Comparison of ENCODE assay signal across 9 mouse cellular contexts in the genomic region with DNA sequence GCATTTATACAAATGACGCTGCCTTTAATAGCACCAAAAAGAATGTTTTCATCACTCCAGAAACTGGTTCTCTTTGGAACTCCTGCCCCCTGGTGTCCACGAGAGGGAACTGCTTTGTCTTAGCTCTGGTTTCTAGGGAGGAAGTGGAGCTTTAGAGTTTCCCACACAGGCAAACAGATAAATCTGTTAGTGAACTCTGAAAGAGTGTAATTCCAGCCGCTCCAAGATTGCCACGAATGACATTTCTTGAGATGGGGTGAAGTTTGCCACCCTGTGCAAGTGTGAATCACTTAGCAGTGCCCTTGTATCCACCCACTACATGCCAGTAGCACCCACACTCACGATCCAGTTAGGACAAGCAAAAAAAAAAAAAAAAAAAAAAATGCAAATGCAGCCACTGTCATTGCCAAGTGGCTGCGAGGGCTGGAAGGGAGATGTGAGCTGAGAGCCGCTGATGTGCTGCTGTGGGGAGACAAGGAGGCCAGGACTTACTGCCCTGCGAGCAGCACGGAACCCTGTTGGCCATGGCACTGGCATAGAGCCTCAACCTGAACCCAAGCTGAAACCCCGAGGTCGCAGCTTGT. TPM values are rescaled to one million over a fixed set of nuclear protein-coding genes. Genes with fewer than 3 reads are reported as not detected.
DNase-seq lines count a peak whose midpoint lies in the region; ATAC-seq and TF ChIP-seq lines count a peak whose summit lies in the region.
"Had no signal": no experiment of that assay in that cellular context is flagged by ENCODE, and none has a peak within 500 bp of the region (broad histone marks: within the 10 kb centered on the region; RNA-seq: fewer than 3 reads in every experiment).

No protein-coding gene starts in this region.

- TF ChIP-seq POLR2A in heart, adult 2 months (IDR thresholded peaks at IDR 0.05; ENCODE audit: insufficient read depth, low read depth, low read length), result no peak

- peaks cover 2% of the 10 kb centered on the region; the same call in 1 of the 2 replicates for H3K4me1 ChIP-seq in heart, adult 2 months (ENCODE audit: control insufficient read depth, insufficient read depth, low read length)
- H3K4me1 ChIP-seq in kidney, embryonic 14.5 days (ENCODE audit: control insufficient read depth, insufficient read depth, low read length), result no peaks in the 10 kb centered on the region
- H3K4me1 ChIP-seq in limb, embryonic 15.5 days, result peaks cover 13% of the 10 kb centered on the region; the same call in 1 of the 2 replicates
- no peaks in the 10 kb centered on the region for H3K4me1 ChIP-seq in neural tube, embryonic 11.5 days (ENCODE audit: control insufficient read depth, insufficient read depth, low read length)

- peak; percentile 57; the same call in 1 of the 2 replicates for TF ChIP-seq EP300 in heart, adult 2 months (IDR thresholded peaks at IDR 0.05; ENCODE audit: insufficient read depth, low read depth, low read length)

- no peaks in the 10 kb centered on the region for H3K79me2 ChIP-seq in C2C12 (ENCODE audit: control insufficient read depth, insufficient read depth)
- no peaks in the 10 kb centered on the region for H3K79me2 ChIP-seq in heart, adult 2 months (replicated peaks; ENCODE audit: control insufficient read depth, insufficient read depth, low read length)

- H3ac ChIP-seq in C2C12 (ENCODE audit: control insufficient read depth, insufficient read length, low read depth), result no peak overlapping the region

- DNase-seq in ZHBTc4 (ENCODE audit: low read depth, low spot score), result peak; percentile 73
- DNase-seq in heart, adult 2 months, result peak; percentile 68 to 75
- DNase-seq in neural tube, embryonic 11.5 days (ENCODE audit: low spot score), result peak; percentile 62
- peak; percentile 28 for DNase-seq in testis, postnatal 14 days (ENCODE audit: low spot score)

- ATAC-seq in common myeloid progenitor, adult 5-6 weeks (replicated peaks; ENCODE audit: low read depth, poor library complexity, severe bottlenecking), result peak; percentile 85
- peak; percentile 49 for ATAC-seq in kidney, embryonic 14.5 days (ENCODE audit: low FRiP score, low TSS enrichment)
- 0 out of 2 replicates have a peak, but pooled peaks have one; percentile 14 for ATAC-seq in limb, embryonic 15.5 days (ENCODE audit: insufficient number of reproducible peaks, low FRiP score, low TSS enrichment, low read depth)
- ATAC-seq in neural tube, embryonic 11.5 days (ENCODE audit: insufficient read depth, low FRiP score, low TSS enrichment), result no peak

- no peak overlapping the region for H3K4me3 ChIP-seq in C2C12 (ENCODE audit: insufficient read depth, poor library complexity, severe bottlenecking)
- H3K4me3 ChIP-seq in heart, adult 2 months, result no peak overlapping the region
- no peak overlapping the region for H3K4me3 ChIP-seq in kidney, embryonic 14.5 days (ENCODE audit: low read length)
- H3K4me3 ChIP-seq in limb, embryonic 15.5 days, result no peak overlapping the region
- no peak overlapping the region for H3K4me3 ChIP-seq in neural tube, embryonic 11.5 days (ENCODE audit: low read depth, low read length)

- no peaks in the 10 kb centered on the region for H3K79me3 ChIP-seq in C2C12 (ENCODE audit: low read depth)

- no peak overlapping the region for H3K27ac ChIP-seq in heart, adult 2 months
- H3K27ac ChIP-seq in kidney, embryonic 14.5 days (ENCODE audit: low read depth, low read length), result no peak overlapping the region
- H3K27ac ChIP-seq in limb, embryonic 15.5 days, result no peak overlapping the region
- H3K27ac ChIP-seq in neural tube, embryonic 11.5 days (ENCODE audit: low read depth, low read length), result no peak overlapping the region
- H3K27ac ChIP-seq: macrophage had no signal

- H3K9ac ChIP-seq in heart, adult 2 months (ENCODE audit: low read depth, low read length), result no peak overlapping the region
- no peak overlapping the region for H3K9ac ChIP-seq in kidney, embryonic 14.5 days (ENCODE audit: low read depth, low read length)
- H3K9ac ChIP-seq in limb, embryonic 15.5 days, result no peak overlapping the region
- H3K9ac ChIP-seq in neural tube, embryonic 11.5 days (ENCODE audit: low read length), result no peak overlapping the region

- no peaks in the 10 kb centered on the region for H3K36me3 ChIP-seq in C2C12 (ENCODE audit: control insufficient read depth, insufficient read depth)
- no peaks in the 10 kb centered on the region for H3K36me3 ChIP-seq in heart, adult 2 months (ENCODE audit: control insufficient read depth, insufficient read depth, low read length)
- H3K36me3 ChIP-seq in kidney, embryonic 14.5 days (ENCODE audit: control insufficient read depth, insufficient read depth, low read length), result peaks cover 9% of the 10 kb centered on the region; the same call in 1 of the 2 replicates
- peaks cover 15% of the 10 kb centered on the region for H3K36me3 ChIP-seq in limb, embryonic 15.5 days
- H3K36me3 ChIP-seq in neural tube, embryonic 11.5 days (ENCODE audit: control insufficient read depth, insufficient read depth, low read length), result no peaks in the 10 kb centered on the region

- TF ChIP-seq CTCF in C2C12 (IDR thresholded peaks at IDR 0.05; ENCODE audit: control insufficient read depth, insufficient read depth, insufficient read length), result peak; percentile 35
- TF ChIP-seq CTCF in heart, adult 2 months (IDR thresholded peaks at IDR 0.05), result peak; percentile 99

- no peak overlapping the region for H3K4me2 ChIP-seq in kidney, embryonic 14.5 days (replicated peaks; ENCODE audit: low read depth, low read length)
- H3K4me2 ChIP-seq in limb, embryonic 15.5 days, result no peak overlapping the region
- H3K4me2 ChIP-seq in neural tube, embryonic 11.5 days (ENCODE audit: low read depth), result no peak overlapping the region

- H3K9me3 ChIP-seq in kidney, embryonic 14.5 days (ENCODE audit: control insufficient read depth, low read length), result no peaks in the 10 kb centered on the region
- no peaks in the 10 kb centered on the region for H3K9me3 ChIP-seq in limb, embryonic 15.5 days
- no peaks in the 10 kb centered on the region for H3K9me3 ChIP-seq in neural tube, embryonic 11.5 days (ENCODE audit: control insufficient read depth, low read length)

- no peaks in the 10 kb centered on the region for H3K27me3 ChIP-seq in C2C12 (ENCODE audit: control insufficient read depth, insufficient read depth, insufficient read length)
- H3K27me3 ChIP-seq in heart, adult 2 months (ENCODE audit: control insufficient read depth, insufficient read depth, low read length), result no peaks in the 10 kb centered on the region
- H3K27me3 ChIP-seq in kidney, embryonic 14.5 days (ENCODE audit: control insufficient read depth, insufficient read depth, low read length), result no peaks in the 10 kb centered on the region
- H3K27me3 ChIP-seq in limb, embryonic 15.5 days, result no peaks in the 10 kb centered on the region
- H3K27me3 ChIP-seq in neural tube, embryonic 11.5 days (ENCODE audit: control insufficient read depth, insufficient read depth, low read length), result no peaks in the 10 kb centered on the region

- intact Hi-C loops in heart, adult 2 months (cut with DNase I), result loop anchor here (1.0 kb wide), 1 partner anchor 99 kb away; no protein-coding TSS in a partner anchor

- WGBS in heart, adult 2 months, result 25% methylated on average over 11 of the region's 11 CpGs
- WGBS in kidney, embryonic 14.5 days, result 52% methylated on average over 11 of the region's 11 CpGs
- WGBS in limb, embryonic 15.5 days, result 50% methylated on average over 11 of the region's 11 CpGs
- WGBS in neural tube, embryonic 11.5 days, result 56% methylated on average over 11 of the region's 11 CpGs

TF ChIP-seq in C2C12, 6 proteins besides CTCF, POLR2A, EP300 and RAD21:
- TF ChIP-seq MYOD1 (IDR thresholded peaks at IDR 0.05; ENCODE audit: control insufficient read depth, insufficient read length, low read depth) (no peak), MAX (IDR thresholded peaks at IDR 0.05) (no peak), MYOG (IDR thresholded peaks at IDR 0.05; ENCODE audit: control insufficient read depth, extremely low read depth, insufficient read length) (no peak), CEBPB (IDR thresholded peaks at IDR 0.05; ENCODE audit: low read depth) (no peak), FOSL1 (IDR thresholded peaks at IDR 0.05; ENCODE audit: insufficient read depth, low read length, poor library complexity, severe bottlenecking) (no peak), USF1 (IDR thresholded peaks at IDR 0.05; ENCODE audit: low read depth) (no peak)

RNA-seq across cellular contexts. Expression of gene 4930402F06Rik, which starts 0.7 kb away (rescaled TPM):
- not detected for polyA plus RNA-seq in C2C12 (2012; fragmentation: generic; extraction: Trizol)
- not detected in 2 replicates for total RNA-seq in common myeloid progenitor, adult 5-6 weeks (2017)
- not detected for total RNA-seq in heart, adult 2 months (2021)
- not detected in 2 replicates for polyA plus RNA-seq in heart, adult 2 months (2012; rRNA removed)
- not detected in 2 replicates for polyA plus RNA-seq in kidney, embryonic 14.5 days (2014; fragmentation: Nextera tagmentation; extraction: Ambion mirVana)
- not detected in 2 replicates for polyA plus RNA-seq in limb, embryonic 15.5 days (2015; fragmentation: Nextera tagmentation; extraction: Ambion mirVana)
- polyA plus RNA-seq in neural tube, embryonic 11.5 days (2014; fragmentation: Nextera tagmentation; extraction: Ambion mirVana), result not detected in 2 replicates
- polyA plus RNA-seq: macrophage had no signal

RNA-seq across cellular contexts. Expression of gene 4930568D16Rik, which starts 30.2 kb away (rescaled TPM):
- polyA plus RNA-seq in C2C12 (2012; fragmentation: generic; extraction: Trizol), result not detected
- not detected in 2 replicates for total RNA-seq in common myeloid progenitor, adult 5-6 weeks (2017)
- total RNA-seq in heart, adult 2 months (2021), result not detected
- not detected in 2 replicates for polyA plus RNA-seq in heart, adult 2 months (2012; rRNA removed)
- polyA plus RNA-seq in kidney, embryonic 14.5 days (2014; fragmentation: Nextera tagmentation; extraction: Ambion mirVana), result not detected in 2 replicates
- not detected in 2 replicates for polyA plus RNA-seq in limb, embryonic 15.5 days (2015; fragmentation: Nextera tagmentation; extraction: Ambion mirVana)
- polyA plus RNA-seq in neural tube, embryonic 11.5 days (2014; fragmentation: Nextera tagmentation; extraction: Ambion mirVana), result not detected in 2 replicates
- polyA plus RNA-seq: macrophage had no signal
